Mouse (Mus musculus): ENCODE results near the gene Serpina3k.
"Not testable (repeated sequence)": the region's sequence is repeated elsewhere in the genome, so short reads cannot be mapped to it uniquely, and the experiment has no call there.

Gene Serpina3k

DNA sequence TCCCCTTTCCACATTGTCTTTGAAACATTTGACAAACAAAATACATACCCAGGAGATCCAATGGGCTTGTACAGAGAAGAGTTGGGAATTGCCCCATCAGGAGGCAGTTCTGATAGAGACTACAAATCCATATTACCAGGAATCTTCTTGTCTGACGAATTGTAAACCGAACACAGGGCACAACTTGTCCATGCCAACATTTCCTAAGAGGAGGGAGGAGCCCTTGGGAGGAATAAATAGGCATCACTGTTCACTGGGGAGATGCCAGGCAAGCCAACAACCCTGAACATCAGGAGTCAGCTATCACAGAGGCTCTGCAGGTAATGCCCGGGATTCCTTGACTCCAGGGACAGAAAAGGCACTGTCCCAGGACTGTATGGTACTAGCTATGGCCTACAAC, at the start of gene Serpina3k, which contains the start of gene Serpina3m:
Gene Serpina3k, plus strand, starts transcription at position 261 of the 400 bp plus-strand sequence.
Gene Serpina3m, plus strand, starts transcription at position 261 of the 400 bp plus-strand sequence.
- not testable (repeated sequence) for DNase-seq (ENCODE audit: low spot score in 2 of 2)

DNA sequence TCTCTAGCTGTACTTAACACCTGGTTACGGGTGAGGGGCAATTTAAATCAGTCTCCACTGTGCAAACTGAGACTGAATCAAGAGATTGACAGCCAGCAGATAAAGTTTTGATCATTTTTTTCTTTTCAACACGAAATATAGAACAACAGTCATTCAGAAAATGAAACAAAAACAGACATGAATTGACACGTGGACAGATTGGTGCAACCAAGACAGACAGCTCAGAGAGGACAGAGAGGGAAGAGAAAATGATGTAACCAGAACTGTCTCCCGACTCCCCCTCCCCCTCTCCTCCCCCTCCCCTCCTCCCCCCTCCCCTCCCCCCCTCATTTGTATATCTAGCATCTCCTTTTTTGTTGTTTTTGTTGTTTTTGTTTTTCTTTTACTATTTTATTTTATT, 48.4 kb upstream of the Serpina3k start:
- DNase-seq (ENCODE audit: low spot score in 2 of 2): no peak

DNA sequence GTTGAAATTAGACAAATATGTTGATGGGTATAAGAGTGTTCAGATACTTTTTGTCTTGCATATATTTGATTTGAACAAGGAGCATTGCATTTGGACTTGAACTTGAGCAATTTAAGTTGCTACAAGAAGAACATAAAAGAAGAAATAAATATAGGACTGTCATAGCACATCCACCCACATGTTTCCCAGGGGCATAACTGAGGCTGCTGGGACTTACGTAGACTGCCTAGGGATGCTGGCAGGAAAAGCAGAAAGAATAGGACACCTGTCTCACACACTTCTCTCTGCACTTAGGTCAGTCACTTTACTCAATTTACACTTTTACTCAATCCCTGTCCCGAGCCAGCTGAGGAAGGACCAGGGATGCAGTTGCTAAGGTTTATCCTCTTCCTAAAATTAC, 44.3 kb upstream of the Serpina3k start:
- no peak for DNase-seq (ENCODE audit: low spot score in 2 of 2)

DNA sequence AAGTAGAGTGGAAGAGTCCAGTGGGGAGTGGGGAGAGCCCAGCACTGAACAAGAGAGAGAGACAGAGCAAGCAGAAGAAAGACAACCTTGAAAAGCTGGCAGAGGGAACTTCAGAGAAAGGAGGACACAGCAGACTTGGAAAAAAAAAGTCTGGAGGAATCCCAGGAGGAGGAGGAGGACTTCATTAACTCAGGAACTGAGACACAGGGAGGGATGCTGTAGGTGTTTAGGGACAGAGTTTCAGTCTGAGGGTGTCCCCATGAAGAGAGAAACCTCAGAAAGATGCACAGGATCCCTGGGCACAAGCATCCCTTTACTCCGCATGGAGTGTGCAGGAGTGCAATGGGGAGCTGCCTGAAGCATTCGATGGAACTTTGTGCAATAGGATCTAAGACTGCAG, 40.2 kb upstream of the Serpina3k start:
- no peak for DNase-seq (ENCODE audit: low spot score in 2 of 2)

DNA sequence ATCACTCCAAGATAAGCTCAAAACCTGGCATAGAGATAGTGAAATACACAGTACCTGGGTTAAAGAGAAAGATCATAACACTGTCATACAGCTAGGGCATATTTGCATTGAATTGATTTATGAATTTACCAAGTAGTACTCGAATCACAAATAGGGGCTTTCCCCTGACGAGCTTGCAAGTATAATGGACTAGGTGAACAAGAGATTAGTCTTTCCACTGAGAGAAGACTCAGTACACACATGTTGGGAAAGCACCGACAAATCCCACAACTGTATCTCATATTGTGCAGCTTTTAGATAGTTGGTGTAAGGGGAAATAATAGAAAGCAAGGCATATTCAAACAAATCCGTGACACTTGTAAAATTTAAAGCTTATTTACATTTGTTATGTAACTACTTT, 32.3 kb upstream of the Serpina3k start:
- no peak for DNase-seq (ENCODE audit: low spot score in 2 of 2)

DNA sequence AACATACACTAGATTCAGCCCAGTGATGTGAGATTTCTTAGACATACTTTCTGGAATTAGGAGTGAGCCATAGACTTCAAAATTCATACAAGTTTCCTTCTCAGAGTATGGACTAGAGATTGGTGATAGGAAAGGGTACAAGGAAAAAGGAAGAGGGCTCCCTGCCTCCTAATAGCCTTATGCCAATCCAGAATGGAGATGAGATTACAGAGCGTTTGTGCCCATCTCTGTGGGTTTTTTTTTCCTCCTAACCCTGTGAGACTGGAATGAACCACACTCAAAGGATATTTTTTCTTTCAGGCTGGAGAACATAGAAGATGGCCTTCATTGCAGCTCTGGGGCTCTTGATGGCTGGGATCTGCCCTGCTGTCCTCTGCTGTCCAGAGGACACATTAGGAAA, 24.0 kb upstream of the Serpina3k start, which contains the start of gene Serpina3j:
Gene Serpina3j, plus strand, starts transcription at position 301 of the 400 bp plus-strand sequence.
- no peak for DNase-seq (ENCODE audit: low spot score in 2 of 2)

DNA sequence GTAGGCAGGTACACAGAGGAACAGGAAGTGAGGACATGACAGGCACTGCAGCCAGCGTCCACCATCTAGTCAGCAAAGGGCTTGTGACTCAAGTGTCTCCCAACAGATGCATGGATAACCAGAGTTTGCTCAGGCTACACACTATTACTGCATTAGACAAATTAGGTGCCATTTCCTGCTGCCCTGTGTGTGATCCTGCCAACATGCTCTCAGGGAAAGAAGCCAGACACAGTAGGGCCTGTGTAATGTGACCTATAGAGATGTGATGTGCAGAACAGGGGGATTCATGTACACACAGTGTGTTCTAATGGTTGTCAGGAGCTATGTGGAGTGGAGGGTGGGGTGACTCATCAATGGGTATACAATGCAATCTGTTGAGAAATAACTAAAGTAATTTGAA, 15.8 kb upstream of the Serpina3k start:
- DNase-seq (ENCODE audit: low spot score in 2 of 2): no peak

DNA sequence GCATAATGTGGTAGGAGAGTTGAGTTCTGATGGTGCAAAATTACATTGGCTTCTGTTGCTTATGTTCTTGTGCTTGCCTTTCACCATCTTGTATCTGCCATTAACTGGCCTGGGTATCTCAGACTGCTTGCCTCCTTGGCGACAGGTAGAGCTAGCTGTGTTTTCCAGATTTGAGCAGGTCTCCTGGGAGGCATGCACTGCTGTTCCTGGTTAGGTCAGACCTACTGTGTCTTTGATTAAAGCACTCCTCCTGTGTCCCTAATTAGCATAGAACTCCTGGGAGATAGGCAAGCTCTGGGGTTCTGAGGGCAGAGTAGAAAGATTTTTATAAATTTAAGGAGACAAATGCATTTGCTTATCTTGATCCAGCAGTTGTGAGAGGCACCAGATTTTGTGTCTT, 6.6 kb upstream of the Serpina3k start:
- DNase-seq (ENCODE audit: low spot score in 2 of 2): no peak

DNA sequence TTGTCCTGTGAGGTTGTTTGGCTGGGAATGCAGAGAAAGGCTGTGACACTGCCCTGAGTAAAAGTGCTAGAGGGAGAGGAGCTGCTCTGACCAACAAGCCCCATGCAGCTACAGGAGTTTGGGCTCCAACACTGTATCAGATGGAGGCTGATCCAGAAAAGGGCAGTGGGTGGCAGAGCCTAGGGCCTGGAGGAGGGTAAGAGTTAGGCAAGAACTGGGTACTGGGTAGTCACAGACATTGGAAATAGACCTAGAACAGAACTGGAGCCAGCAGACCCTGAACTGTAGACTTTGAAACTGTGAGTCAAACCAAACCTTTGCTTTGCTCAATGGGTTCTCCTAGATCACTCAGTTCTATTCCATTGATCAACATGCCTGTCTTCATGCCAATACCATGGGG, 1.4 kb upstream of the Serpina3k start:
- DNase-seq (ENCODE audit: low spot score in 2 of 2): not testable (repeated sequence)

DNA sequence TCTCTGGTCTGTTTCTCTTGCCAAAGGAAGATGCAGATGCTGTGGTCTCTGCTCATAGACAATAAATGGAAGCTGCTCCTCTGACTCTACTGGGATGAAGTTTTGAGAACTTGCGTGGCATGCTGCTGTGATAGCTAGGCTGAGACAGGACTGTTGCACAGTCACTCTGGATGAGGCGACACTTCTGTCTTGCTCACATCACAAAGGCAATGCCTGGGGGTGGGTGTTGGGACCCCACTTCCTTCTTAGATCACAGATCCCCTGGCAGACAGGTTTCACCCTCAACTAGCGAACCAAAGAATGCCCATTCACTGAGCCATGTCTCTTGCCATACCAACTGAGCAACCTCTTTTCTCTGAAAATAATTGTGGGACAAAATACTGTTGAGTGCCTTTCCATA, 419 bp downstream of the Serpina3k start:
- DNase-seq (ENCODE audit: low spot score in 2 of 2): no peak

DNA sequence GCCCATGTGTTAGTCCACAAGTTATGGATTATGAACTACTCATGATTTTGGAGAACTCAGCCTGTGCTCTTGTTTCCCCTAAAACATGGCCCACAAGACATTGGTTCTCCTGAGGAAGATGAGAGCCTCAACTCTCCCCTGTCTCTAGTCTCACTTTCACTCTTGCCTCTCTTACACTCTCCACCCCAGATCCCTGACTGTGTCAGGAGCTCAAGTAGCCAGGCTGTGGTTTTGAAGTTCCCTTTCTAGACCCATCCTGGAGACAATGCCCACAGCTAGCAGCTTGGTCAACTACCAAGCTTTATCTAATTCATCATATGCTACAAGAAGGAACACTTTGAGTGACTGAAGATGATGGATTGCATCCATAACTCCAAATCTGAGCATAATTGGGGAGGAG, 4.2 kb downstream of the Serpina3k start:
- DNase-seq (ENCODE audit: low spot score in 2 of 2): not testable (repeated sequence)

DNA sequence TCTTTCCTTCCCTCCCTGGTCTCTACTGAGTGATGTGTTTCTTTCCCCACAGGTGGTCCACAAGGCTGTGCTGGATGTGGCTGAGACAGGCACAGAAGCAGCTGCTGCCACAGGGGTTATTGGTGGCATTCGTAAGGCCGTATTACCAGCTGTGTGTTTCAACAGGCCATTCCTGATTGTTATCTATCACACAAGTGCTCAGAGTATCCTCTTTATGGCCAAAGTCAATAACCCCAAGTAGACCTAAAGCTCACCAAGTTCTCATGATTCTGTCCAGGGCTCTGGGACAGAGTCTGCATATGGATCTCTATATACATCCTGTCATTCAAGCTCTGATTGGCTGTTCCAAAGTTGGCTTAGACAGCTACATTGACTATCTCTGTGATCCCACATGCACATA, 6.9 kb downstream of the Serpina3k start:
- DNase-seq (ENCODE audit: low spot score in 2 of 2): no peak

DNA sequence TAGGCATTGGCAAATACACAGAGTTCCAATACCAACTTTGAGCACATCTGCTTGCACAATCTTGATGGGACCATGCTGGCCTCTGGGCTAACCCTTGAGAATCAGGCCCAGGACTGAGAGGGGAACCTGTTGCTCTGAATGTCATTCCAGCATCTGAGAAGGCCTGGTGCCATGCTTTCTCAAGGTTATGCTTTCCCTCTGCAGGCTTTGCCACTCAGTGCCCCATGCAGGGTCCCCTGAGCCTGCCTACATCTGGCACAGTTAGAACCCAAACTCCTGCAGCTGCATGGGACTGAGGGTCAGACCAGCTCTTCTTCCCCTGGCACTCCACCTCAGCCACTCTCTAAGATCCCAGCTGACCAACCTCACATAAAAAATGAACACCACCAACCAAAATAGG, 7.4 kb downstream of the Serpina3k start:
- no peak for DNase-seq (ENCODE audit: low spot score in 2 of 2)

DNA sequence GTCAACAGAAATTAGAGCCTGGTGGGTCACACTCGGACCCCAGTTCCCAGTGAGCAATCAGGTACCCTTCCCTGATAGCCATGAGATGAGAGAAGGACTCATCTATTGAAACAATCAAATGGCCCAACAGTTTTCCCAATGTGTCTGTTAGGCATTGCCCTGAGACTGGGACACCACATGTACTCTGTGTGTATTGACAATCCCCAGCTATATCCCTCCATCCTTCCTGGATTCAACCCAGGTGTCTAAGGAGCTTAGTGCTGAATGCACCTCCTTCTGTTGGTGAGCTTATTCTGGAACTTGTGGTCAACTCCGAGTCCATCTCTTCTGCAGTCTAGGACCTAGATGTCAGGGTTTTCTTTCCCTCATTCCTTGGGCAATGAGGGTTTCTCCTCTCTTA, 8.8 kb downstream of the Serpina3k start:
- no peak for DNase-seq (ENCODE audit: low spot score in 2 of 2)

DNA sequence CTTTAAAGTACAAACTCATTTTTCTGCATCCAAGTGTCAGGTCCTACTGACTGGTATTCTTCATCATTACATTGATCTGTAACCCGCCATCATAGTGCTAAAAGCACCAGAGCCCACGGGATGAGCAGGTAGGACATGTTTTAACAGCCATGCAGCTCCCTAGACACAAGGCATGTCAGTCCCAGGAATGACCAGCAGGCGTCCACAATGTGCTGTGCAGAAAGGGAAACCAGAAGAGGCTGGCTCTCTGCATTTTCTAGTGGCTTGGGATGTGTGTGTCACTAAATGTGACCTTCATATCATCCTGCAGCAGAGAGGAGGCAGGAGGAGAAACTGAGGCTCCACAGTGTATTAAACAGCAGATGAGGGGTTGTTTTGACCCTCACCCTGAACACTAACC, 13.5 kb downstream of the Serpina3k start:
- peak; percentile 18 to 58 for DNase-seq (ENCODE audit: low spot score in 2 of 2)

DNA sequence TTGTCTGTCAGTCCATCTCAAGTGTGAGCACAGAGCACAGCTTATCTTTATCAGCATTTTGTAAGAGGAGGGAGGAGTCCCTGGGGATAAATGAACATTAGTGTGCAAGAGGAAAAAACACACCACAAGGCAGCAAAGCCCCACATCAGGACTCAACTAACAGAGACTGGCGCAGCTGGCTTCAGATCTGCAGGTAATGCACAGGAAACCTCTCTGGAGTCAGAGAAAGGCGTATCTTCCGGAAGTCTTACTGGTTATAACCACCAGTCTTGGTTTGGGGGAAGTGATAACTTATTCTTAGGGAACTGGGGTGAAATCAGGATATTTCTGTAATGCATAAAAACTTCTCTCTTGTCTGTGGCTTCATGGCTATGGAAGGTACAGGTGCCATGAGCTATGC, 17.7 kb downstream of the Serpina3k start:
- DNase-seq (ENCODE audit: low spot score in 2 of 2): no peak

DNA sequence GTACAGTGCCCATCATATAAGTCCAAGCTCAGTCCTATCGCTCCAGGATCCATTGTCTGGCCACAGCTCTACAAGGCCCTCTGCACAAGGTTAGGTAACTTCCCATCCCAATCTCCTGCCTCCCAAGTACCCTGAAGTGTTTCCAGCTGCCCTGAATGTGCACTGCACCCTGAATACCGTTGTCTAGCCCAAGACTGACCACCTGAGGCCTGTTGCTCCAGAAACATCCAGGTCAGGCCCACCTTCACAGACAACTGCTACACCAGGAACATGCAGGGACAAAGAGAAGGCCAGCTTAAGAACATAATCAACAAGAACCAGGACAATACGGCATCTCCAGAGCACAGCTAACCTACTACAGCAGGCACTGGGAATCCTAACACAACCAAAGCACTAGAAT, 31.7 kb downstream of the Serpina3k start:
- no peak for DNase-seq (ENCODE audit: low spot score in 2 of 2)

DNA sequence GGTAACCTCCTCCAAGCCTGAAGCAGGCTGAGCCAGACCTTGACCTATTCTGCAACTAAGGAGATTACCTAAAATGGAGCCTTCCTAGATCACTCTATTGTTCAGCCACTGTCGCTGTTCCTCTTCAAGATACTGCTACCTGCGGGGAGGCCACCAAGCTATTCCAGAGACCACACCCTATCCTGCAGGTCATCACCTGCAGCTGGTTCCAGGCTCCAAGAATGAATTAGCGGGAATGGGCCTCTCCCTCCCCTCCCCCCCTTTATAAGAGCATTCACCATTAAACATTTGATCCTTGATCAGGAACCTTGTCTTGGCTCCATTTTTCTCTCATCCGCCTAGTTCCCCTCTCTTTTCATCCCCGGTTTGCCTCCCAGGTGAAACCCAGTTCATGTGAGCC, 38.9 kb downstream of the Serpina3k start:
- not testable (repeated sequence) for DNase-seq (ENCODE audit: low spot score in 2 of 2)

DNA sequence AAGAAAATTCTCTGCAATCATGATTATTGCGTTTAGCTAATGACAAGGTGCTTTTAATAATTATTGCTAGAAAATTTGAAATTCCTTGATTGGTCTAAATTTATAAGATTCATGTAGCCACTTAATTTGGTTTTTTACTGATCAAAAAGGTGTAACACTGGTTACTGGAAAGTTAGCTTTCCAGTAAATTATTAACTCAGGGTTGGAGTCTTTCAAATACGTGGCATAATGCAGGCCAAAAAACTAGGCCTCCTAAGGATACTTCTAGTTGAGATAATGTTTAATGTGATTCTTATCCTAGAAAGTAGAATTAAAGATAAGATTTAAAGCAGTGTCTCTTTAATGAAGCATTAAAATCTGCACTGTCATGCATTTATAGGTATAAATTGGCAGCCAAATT, 40.1 kb downstream of the Serpina3k start:
- not testable (repeated sequence) for DNase-seq (ENCODE audit: low spot score in 2 of 2)

DNA sequence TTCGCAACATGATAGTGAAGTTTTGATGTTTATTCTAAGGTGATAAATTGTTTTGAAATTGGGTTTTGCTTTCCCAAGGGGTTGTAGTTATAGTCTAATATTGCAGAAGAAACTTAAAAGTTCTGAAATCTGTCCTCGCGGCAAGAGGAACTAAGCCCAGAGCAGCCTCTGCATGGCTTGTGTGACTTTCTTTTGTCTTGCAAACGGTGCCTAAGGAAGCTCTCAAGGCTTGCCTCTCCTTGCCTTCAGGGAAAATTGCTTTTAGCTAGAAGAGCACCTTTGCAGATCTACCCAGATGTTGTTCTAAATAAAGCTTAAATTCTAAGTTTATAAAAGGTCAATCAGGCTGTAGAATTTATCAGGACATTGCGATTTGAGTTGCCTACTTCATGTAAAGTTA, 40.5 kb downstream of the Serpina3k start:
- DNase-seq (ENCODE audit: low spot score in 2 of 2): not testable (repeated sequence)

DNA sequence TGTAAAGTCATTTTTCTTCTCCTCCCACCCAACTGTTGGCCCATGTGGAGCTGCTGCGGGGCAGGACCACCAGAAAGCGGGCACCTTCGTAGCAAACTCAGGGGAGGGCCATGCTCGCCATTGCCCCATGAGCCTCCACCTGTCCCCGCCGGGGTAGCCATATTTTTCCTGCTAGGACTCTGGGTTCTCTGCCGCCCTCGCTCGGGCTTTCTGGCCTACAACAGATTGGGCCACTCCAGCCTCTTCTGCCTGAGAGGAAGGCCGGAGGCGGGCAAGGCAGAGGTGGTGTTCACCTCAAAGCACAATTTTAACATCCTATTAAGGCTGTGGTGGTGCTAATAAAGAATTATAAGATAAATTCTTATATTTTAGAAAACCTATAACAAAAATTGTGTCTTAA, 41.6 kb downstream of the Serpina3k start:
- no peak for DNase-seq (ENCODE audit: low spot score in 2 of 2)

DNA sequence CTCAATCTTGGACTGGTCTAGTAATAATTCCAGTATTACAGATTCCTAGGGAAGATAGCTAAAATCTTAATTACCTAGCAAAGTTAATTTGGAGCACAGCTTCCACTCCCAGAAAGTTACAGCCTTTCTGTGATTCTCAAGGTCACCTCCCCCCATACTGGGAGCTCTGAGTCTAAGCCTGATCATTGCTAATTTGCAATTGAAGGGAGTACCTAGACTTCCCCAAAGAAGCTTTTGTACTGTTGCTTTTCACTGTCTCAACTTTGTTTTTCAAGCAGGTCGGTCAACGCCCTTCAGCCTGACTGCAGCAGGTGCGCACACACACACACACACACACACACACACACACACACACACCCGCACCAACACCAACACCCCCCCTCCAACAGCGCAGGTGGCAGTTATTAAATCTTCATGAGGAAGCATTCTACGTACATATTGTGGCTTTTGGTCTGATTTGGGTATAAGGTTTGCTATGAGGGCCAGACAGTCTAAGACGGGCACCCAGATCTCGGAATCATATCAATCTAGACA, 42.9 kb downstream of the Serpina3k start:
- not testable (repeated sequence) for DNase-seq (ENCODE audit: low spot score in 2 of 2)

DNA sequence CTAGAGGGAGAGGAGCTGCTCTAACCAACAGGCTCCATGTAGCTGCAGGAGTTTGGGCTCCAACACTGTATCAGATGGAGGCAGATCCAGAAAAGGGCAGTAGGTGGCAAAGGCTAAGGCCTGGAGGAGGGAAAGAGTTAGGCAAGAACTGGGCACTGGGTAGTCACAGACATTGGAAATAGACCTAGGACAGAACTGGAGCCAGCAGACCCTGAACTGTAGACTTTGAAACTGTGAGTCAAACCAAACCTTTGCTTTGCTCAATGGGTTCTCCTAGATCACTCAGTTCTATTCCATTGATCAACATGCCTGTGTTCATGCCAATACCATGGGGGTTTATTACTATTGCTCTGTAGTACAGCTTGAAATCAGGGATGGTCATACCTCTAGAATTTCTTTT, 47.7 kb downstream of the Serpina3k start:
- not testable (repeated sequence) for DNase-seq (ENCODE audit: low spot score in 2 of 2)

DNA sequence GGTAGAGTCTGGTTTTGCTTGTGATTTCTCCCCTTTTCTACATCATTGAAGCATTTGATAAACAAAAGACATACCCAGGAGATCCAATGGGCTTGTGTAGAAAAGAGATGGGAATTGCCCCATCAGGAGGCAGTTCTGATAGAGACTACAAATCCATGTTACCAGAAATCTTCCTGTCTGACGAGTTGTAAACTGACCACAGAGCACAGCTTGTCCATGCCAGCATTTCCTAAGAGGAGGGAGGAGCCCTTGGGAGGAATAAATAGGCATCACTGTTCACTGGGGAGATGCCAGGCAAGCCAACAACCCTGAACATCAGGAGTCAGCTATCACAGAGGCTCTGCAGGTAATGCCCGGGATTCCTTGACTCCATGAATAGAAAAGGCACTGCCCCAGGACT, 48.6 kb downstream of the Serpina3k start:
- not testable (repeated sequence) for DNase-seq (ENCODE audit: low spot score in 2 of 2)
